Mouse (Mus musculus) frontal cortex, postnatal 14 days (tissue): ENCODE measurements around the gene Dock8.

ENCODE experiments used
- DNase-seq, 2 experiments: peaks; one replicate each; pipeline ENCODE4 v3.0.0; 2022; ENCODE audit warnings: low spot score in 2 of 2

Gene Dock8

GRCm38 (mm10) chr19:25187681-25188080 lies 188.3 kb downstream of the Dock8 start:
- no peak for DNase-seq

DNA sequence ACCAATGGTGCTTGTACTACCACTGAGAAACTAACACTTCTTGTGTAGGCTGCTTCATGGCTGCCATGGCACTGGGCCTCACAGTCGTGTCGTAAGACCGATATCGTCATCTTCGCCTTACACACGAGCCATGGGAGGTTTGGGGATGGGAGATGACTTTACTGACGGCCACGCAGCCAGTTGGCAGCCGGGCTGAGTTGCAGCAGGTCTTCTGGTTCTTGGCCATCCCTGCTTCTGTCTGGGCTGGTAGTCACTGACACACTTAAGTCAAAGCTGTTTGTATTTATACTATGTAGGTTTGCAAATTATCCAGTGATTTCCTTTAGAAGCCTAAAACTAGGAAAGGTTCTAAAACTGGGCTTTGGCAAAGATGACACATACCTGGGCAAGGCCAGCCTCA lies 194.4 kb downstream of the Dock8 start:
- DNase-seq = no peak

- no peak for DNase-seq
Observed at GRCm38 (mm10) chr19:25200081-25200860, 200.9 kb downstream of the Dock8 start.

DNA sequence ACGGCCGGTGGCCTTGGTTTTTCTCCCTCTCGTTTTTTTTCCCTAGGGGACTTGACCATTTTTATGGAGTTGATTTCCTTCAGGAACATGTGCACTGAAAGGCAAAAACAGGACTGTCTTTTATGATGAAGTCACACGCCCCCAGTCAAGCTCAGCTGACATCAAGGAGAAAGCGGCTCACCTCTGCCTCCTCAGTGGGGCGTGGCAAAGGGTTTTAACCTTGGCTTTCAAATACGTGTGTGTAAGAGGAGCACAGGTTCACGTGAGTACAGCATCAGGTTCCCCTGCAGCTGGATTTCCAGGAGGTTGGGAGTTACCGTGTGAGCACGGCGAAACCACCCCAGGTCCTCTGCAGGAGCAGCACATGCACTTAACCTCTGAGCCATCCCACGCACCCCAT lies 203.7 kb downstream of the Dock8 start:
- DNase-seq = no peak

DNA sequence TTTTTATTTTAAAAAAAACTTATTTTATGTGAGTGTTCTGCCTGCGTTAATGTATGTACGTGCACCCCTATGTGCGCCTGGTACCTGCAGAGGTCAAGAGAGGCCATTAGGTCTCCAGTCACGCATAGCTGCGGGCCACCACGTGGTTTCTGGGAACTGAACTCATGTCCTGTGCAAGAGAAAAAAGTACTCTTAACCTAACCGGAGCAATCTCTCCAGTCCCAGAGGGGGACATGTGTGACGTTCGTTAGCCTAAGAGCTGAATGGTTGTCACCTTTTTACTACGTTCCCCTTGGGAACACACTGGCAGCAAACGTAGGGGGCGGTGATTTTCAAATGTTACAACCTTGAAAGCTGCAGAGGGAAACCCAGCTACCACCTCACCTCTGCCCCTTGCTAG lies 207.6 kb downstream of the Dock8 start:
- DNase-seq = no peak

DNA sequence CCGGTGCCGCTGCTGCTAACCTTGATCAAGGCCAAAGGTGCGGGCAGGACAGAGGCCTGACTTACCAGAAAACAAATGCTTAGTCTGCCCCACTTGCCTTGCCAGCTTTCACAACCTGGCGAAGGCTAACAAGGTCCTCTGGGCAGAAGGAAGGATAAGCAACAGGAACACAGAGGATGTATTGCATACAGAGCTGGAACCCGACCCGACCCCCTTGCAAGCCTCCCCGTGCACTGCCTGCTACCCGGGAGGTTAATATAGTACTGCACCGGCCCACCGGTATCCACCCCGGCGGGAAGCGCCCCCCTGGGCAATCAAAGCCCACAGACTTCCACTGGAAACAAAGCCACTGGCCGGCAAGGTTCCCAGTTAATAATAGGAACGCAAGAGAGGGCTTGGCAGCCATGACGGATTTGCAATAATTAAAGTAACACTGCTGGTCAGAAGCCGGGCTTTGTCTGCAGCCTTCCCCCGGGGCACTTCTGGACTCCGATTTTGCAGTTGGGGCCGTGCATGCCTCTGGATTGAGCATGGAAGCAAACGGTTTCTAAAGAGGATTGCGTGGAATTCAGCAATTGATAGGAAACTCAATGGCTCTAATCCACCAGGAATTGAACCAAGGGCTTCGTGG lies 208.5 kb downstream of the Dock8 start:
- no peak for DNase-seq

DNA sequence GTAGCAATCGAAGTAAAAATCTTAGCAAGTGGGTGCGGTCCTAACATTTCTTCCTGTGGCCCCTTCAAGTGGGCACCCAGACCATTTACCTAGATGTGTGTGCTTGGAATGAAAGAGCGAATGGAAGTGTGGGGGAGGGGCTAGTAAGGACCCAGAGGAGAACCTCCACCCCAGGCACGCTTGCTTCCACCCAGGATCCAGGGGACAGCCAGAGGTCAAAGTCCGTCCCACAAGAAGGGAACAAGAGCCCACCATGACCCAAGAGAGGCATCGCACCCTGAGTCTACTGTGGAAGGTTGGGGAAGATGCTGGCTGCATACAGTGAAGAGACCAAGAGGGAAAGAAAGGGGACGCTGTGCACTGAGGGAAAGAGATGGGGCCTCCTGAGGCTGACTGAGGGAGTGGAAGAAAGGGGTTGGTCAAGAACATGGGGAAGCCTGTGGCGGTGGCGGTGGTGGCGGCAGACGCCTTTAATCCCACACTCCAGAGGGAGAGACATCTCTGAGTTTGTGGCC lies 209.3 kb downstream of the Dock8 start:
- DNase-seq = no peak

DNA sequence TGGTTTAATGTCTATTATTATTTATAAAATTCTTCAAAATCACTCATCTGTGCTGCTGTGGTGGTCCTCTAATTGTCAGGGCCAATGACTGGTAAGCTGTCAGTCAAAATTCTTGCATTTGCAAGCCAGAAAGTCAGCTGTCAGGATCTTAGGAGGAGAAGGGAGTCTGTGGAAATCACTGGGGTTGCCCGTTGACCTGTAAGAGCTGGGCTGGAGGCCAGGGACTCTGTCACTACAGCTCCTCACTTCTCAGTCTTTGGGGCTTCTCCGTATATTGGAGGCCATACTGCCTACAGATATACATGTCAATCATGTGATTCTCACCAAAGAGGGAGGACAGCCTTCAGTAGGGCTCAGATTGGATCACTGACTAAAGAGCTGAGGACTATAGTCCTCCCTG lies 221.3 kb downstream of the Dock8 start:
- no peak for DNase-seq

DNA sequence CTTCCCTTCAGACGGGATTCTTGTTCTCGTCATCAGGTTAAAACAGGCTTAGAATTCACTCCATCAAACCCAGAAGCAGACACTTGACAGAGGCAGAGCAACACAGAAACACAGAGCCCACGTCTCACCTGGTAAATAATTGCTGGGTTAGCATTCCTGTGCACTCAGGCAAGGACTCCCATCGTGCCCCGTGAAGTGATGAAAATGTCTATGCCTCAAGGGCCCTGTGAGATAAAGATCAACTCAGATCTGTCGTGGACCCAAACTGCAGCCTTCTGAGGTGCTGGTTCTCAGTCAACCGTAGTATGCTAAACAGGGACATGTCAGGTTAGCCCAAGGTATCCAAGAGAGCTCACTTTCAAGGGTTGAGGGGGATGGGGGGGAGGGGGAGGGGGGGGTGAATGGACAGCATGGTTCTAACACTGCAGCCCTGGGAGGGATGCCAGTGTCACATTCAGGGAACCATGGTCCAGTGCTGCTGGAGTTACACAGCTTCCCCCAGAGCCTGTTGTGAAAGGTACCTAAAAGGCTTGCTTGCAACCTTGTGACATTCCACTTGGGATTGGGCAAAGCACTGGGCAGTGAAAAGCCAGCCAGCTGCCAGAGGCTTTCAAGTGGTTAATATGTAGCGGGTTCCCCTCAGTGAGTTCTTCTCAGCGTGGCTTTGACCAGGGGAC lies 222.8 kb downstream of the Dock8 start:
- no peak for DNase-seq

DNA sequence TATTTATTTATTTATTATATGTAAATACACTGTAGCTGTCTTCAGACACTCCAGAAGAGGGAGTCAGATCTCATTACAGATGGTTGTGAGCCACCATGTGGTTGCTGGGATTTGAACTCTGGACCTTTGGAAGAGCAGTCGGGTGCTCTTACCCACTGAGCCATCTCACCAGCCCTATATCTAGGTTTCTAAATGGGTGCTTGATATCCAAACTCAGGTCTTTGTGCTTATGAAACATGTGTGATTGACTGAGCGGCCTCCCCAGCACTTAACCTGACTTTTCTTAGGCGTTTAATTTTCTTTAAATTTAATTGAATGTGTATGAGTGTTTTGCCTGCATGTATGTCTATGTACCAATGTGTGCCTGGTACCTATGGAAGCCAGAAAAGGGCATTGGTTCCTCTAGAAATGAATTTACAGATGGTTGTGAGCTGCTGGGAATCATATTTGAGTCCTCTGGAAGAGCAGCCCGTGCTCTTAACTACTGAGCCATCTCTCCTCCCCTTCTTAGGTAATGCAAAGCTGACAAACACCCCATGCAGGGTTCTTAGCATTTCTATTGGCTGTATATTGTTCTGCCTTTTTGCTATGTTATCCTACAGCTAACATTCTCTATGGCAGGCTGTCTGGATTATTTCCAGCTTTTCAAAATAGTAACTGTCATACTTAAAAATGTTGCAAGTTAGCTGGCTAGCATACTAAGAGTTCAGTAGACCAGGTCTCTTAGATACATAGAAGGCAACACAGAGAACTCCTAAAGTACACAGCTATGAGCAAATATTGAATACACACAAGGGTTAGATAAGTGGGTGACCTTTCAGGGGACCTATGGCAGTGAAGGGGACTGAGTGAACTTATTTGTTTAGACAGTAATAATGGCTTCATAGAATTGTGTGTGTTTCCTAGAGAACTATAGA lies 231.0 kb downstream of the Dock8 start:
- DNase-seq = no peak

DNA sequence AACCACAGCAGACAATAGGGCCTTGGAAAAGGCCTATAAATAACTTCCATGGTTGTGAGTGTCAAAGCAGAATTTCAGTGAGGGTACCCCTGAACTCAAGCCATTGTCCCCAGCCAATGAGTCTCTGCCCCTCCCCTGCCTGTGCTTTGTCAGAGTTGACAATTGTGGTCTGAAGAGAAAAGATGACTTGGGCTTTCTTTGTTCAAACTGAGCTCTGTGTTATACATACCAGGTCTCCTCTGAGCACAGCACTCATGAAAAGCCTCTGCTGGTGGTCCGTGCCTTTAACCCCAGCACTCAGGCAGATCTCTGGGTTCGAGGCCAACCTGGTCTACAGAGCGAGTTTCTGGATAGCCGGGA lies 231.6 kb downstream of the Dock8 start:
- DNase-seq = no peak

GRCm38 (mm10) chr19:25232032-25232431 lies 232.7 kb downstream of the Dock8 start:
- DNase-seq = no peak

- peak; percentile 15 to 48 for DNase-seq
Observed at GRCm38 (mm10) chr19:25236596-25237491, 237.5 kb downstream of the Dock8 start, which contains the start of gene Kank1. Gene Kank1 (plus strand): TSS chr19:25236975.

DNA sequence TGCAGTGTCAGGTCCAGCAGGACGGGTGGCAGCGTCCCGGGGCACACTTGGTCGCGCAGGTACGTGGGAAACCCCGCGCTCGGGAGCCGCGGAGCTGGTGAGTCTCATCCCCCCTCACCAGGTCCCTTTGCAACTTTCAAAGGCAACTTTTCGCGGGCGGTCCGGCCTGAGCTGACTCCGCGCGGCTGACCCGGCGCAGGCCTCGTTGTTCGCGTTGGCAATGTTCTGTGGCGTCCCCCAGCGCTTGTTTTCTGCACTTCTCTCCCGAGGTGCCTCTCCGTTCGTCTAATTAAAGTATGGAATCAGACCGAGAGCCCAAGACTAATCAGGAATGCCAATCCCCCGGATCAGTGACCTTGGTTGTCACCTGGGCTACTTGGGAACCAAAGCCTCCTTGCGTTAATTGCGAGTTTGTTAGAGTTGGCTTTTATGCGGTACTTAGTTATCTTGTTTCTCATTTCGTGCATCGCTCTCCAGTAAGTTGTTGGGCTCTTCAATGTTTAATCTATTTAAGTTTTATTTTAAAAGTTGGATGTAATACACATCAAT lies 238.2 kb downstream of the Dock8 start:
- DNase-seq = peak; percentile 6 to 16

- DNase-seq = no peak
Observed at GRCm38 (mm10) chr19:25238121-25238520, 238.8 kb downstream of the Dock8 start.

DNA sequence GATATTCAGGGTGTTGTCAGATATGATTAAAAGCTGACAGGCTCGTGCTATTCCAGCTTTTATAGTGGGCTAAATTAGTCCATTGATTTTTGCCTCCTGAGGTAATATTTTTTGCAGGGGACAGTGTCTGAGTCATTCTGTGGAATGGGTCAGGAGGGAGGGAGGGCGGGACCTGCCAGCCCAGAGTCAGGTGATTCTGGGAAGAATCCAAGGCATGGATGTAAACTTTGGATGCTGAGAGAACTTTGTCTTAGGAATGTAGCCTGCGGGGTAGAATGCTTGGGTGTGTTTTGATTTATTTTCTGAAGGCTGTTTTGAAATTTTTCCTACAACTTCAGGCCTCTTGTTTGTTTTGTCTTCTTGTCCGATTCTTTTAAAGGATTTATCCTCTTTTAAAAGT lies 244.2 kb downstream of the Dock8 start:
- DNase-seq = no peak

DNA sequence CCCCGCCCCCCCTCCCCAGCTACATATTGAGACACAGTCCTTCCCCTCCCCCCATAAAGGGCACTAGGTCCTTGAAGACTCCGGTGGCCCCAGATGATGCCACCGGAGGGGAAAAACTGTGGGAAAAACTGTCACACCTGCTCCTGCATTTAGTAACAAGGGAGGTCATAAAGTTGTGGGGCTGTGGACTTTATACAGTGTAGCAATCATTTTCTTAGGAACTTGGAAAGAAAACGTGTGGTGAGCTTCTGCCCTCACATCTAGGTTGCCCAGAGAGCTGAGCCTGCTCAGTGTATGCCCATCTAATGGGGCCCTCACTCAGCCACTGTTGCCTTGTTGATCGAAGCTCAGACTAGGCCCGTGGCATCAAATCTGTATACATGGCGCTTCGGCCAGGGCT lies 246.7 kb downstream of the Dock8 start:
- no peak for DNase-seq

DNA sequence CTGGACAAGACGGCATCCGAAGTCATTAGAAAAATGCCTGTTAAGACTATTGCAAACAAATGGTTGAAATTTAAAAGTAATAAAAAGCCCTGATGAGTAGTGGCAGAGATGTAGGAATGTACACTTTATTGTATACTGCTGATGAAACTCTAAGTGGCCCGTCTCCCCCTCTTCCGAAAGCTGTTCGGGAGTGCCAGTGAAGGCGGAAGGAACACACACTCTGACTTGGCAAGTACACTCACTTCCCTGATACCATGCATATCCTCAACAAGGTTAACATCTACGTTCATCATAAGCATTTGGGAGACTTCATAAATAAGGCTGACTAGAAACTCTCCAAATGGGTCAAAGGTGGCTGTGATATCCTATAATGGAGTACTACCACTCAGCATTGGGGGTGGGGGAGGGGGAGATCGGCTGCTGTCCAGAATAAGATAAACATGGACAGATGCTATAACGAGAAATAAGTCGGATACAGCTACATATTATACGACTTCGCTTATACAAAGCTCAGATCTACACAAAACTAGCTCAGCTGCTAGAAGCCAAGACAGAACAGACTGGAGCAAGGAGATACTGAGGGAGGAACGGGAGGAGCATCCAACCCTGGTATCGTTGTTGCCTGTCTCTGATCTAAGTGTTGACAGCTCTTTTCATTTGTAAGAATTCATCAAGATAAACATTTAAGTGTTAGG lies 248.7 kb downstream of the Dock8 start:
- DNase-seq = no peak

DNA sequence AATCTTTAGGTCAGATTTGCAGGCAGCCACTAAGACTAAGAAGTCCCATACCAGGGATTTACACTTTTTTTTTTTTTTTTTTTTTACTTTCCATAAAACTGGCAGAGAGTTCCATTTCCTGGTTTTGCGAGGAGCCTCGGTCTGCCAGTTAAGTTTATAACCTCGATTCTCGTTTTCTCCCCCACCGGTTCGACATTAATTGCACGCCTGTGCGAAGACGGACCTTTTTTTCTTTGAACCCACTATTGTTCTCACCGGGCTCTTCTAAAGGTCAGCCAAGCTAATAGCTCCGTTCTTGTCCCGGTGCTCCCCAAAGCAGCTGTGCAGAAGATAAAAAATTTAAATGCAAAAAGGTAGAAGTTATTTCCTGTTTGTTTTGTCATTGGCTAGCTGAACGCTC lies 249.9 kb downstream of the Dock8 start:
- no peak for DNase-seq
